Comparison of ENCODE assay signal across 22 mouse cellular contexts in the genomic region with DNA sequence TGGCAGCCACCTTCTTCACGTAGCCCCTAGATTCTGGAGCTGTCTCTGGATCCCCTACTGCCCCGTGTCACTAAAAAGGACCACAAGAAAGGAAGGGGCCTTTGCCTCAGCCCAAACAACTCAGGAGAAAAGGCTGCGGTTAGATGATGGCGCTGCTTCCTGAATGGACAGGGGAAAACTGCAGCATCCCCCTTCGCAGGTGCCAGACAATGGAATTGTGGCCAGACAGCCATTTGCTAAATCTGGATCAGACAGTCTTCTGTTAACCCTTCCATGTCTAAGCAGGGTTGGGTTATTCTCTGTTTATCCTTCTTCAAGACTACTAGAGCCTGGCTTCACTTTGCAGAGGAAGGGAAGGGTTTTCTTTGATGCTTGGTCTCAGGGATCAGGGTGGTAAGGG. TPM values are rescaled to one million over a fixed set of nuclear protein-coding genes. Genes with fewer than 3 reads are reported as not detected.
A peak's percentile ranks its signal among the peaks of the same experiment; 100 is the strongest.
DNase-seq lines count a peak whose midpoint lies in the region; ATAC-seq and TF ChIP-seq lines count a peak whose summit lies in the region.
"Had no signal": no experiment of that assay in that cellular context is flagged by ENCODE, and none has a peak within 500 bp of the region (broad histone marks: within the 10 kb centered on the region; RNA-seq: fewer than 3 reads in every experiment).

No protein-coding gene starts in this region.

- peak overlapping the region; percentile 39; the same call in 1 of the 2 replicates for H3K9ac ChIP-seq in hindbrain, embryonic 12.5 days
- H3K9ac ChIP-seq in midbrain, postnatal 0 days (replicated peaks; ENCODE audit: low read length, poor library complexity, severe bottlenecking) = no peak overlapping the region
- H3K9ac ChIP-seq: heart, embryonic 15.5 days; liver, postnatal 0 days had no signal

- no peak for TF ChIP-seq CTCF in cerebellum, adult 2 months (IDR thresholded peaks at IDR 0.05; ENCODE audit: borderline replicate concordance, insufficient read depth, low read depth, low read length)
- TF ChIP-seq CTCF in midbrain, postnatal 0 days (IDR thresholded peaks at IDR 0.05) = no peak

- no peak for DNase-seq in cerebellum, adult 2 months
- no peak for DNase-seq in cerebellum, postnatal 4 days (ENCODE audit: low spot score in 2 of 2)
- DNase-seq in hindbrain, embryonic 10.5 days (ENCODE audit: low spot score) = no peak
- DNase-seq in midbrain, embryonic 10.5 days (ENCODE audit: low spot score) = no peak
- DNase-seq in midbrain, postnatal 0 days (ENCODE audit: low spot score) = no peak
- DNase-seq in brain, adult 2 months (ENCODE audit: low read depth, low spot score) = peak; percentile 62

- H3K4me2 ChIP-seq in hindbrain, embryonic 12.5 days (replicated peaks) = no peak overlapping the region
- no peak overlapping the region for H3K4me2 ChIP-seq in midbrain, postnatal 0 days (ENCODE audit: low read depth, low read length, poor library complexity, severe bottlenecking)

- peak overlapping the region; percentile 21 for H3K27ac ChIP-seq in cerebellum, adult 2 months (ENCODE audit: insufficient read depth, low read length)
- no peak overlapping the region for H3K27ac ChIP-seq in hindbrain, embryonic 12.5 days
- no peak overlapping the region for H3K27ac ChIP-seq in hindbrain, embryonic 10.5 days
- H3K27ac ChIP-seq in midbrain, embryonic 10.5 days (replicated peaks) = no peak overlapping the region
- H3K27ac ChIP-seq in midbrain, postnatal 0 days (ENCODE audit: low read depth, low read length) = no peak overlapping the region
- H3K27ac ChIP-seq: heart, embryonic 15.5 days; kidney, embryonic 15.5 days; macrophage had no signal

- no peaks in the 10 kb centered on the region for H3K9me3 ChIP-seq in hindbrain, embryonic 12.5 days (replicated peaks)
- H3K9me3 ChIP-seq in hindbrain, embryonic 10.5 days = no peaks in the 10 kb centered on the region
- no peaks in the 10 kb centered on the region for H3K9me3 ChIP-seq in midbrain, embryonic 10.5 days (replicated peaks)
- H3K9me3 ChIP-seq in midbrain, postnatal 0 days (ENCODE audit: low read length) = no peaks in the 10 kb centered on the region
- H3K9me3 ChIP-seq: heart, embryonic 15.5 days; kidney, embryonic 15.5 days had no signal

- no peak for TF ChIP-seq POLR2A in cerebellum, adult 2 months (IDR thresholded peaks at IDR 0.05; ENCODE audit: borderline replicate concordance, insufficient read depth, low read length)

- H3K4me3 ChIP-seq in cerebellum, adult 2 months (replicated peaks; ENCODE audit: insufficient read depth, low read depth, low read length) = no peak overlapping the region
- no peak overlapping the region for H3K4me3 ChIP-seq in hindbrain, embryonic 12.5 days
- H3K4me3 ChIP-seq in hindbrain, embryonic 10.5 days = no peak overlapping the region
- H3K4me3 ChIP-seq in midbrain, embryonic 10.5 days = 0 out of 2 replicates have a peak overlapping the region, but pooled peaks have one; percentile 59
- no peak overlapping the region for H3K4me3 ChIP-seq in midbrain, postnatal 0 days (ENCODE audit: low read depth, low read length)
- H3K4me3 ChIP-seq: gastrocnemius, adult 2 months; myocyte had no signal

- H3K4me1 ChIP-seq in cerebellum, adult 2 months (ENCODE audit: control insufficient read depth, insufficient read depth, low read length) = peaks cover 62% of the 10 kb centered on the region
- peaks cover 29% of the 10 kb centered on the region for H3K4me1 ChIP-seq in hindbrain, embryonic 12.5 days
- peaks cover 52% of the 10 kb centered on the region for H3K4me1 ChIP-seq in hindbrain, embryonic 10.5 days (replicated peaks)
- peaks cover 49% of the 10 kb centered on the region for H3K4me1 ChIP-seq in midbrain, embryonic 10.5 days
- H3K4me1 ChIP-seq in midbrain, postnatal 0 days (ENCODE audit: insufficient read depth, low read length) = peaks cover 4% of the 10 kb centered on the region; the same call in 1 of the 2 replicates

- WGBS in cerebellum, adult 2 months = 18% methylated on average over 5 of the region's 5 CpGs
- WGBS in hindbrain, embryonic 12.5 days = 61% methylated on average over 5 of the region's 5 CpGs
- WGBS in hindbrain, embryonic 10.5 days = 57% methylated on average over 5 of the region's 5 CpGs
- WGBS in midbrain, embryonic 10.5 days = 58% methylated on average over 5 of the region's 5 CpGs
- WGBS in midbrain, postnatal 0 days = 65% methylated on average over 5 of the region's 5 CpGs

- ATAC-seq in hindbrain, embryonic 12.5 days (ENCODE audit: low FRiP score) = no peak
- no peak for ATAC-seq in midbrain, postnatal 0 days (ENCODE audit: low FRiP score)
- ATAC-seq in frontal cortex, adult (ENCODE audit: low TSS enrichment) = no peak

- peaks cover 18% of the 10 kb centered on the region for H3K36me3 ChIP-seq in hindbrain, embryonic 12.5 days
- H3K36me3 ChIP-seq in hindbrain, embryonic 10.5 days = peaks cover 13% of the 10 kb centered on the region; the same call in 1 of the 2 replicates
- peaks cover 22% of the 10 kb centered on the region for H3K36me3 ChIP-seq in midbrain, embryonic 10.5 days
- H3K36me3 ChIP-seq in midbrain, postnatal 0 days (ENCODE audit: insufficient read depth, low read length) = peaks cover 44% of the 10 kb centered on the region
- H3K36me3 ChIP-seq: heart, embryonic 15.5 days; kidney, embryonic 15.5 days had no signal

- H3K27me3 ChIP-seq in cerebellum, adult 2 months (ENCODE audit: control insufficient read depth, insufficient read depth, low read length) = no peaks in the 10 kb centered on the region
- peaks cover 49% of the 10 kb centered on the region for H3K27me3 ChIP-seq in hindbrain, embryonic 12.5 days
- peaks cover 55% of the 10 kb centered on the region for H3K27me3 ChIP-seq in hindbrain, embryonic 10.5 days (ENCODE audit: insufficient read depth, poor library complexity, severe bottlenecking)
- peaks cover 70% of the 10 kb centered on the region for H3K27me3 ChIP-seq in midbrain, embryonic 10.5 days (ENCODE audit: low read depth, poor library complexity, severe bottlenecking)
- H3K27me3 ChIP-seq in midbrain, postnatal 0 days (ENCODE audit: insufficient read depth, low read length) = 0 out of 2 replicates have a peak, but pooled peaks cover 7% of the 10 kb centered on the region

RNA-seq across cellular contexts. Expression of a gene that starts 30.8 kb away (rescaled TPM):
- not detected in 2 replicates for polyA plus RNA-seq in cerebellum, adult 2 months (2012; rRNA removed)
- 0.85 and 0.94 TPM in 2 replicates for polyA plus RNA-seq in hindbrain, embryonic 12.5 days (2016; fragmentation: Nextera tagmentation; extraction: Ambion mirVana)
- polyA plus RNA-seq in hindbrain, embryonic 10.5 days (2016; fragmentation: Nextera tagmentation; extraction: Ambion mirVana) = 0.59 and 0.66 TPM in 2 replicates
- polyA plus RNA-seq in midbrain, embryonic 10.5 days (2016; fragmentation: Nextera tagmentation; extraction: Ambion mirVana) = 0.25 and 0.28 TPM in 2 replicates
- 0.28 TPM in 1 of 2 replicates, not detected in the other for total RNA-seq in midbrain, postnatal 0 days (2014; rRNA removed)
- polyA plus RNA-seq in midbrain, postnatal 0 days (2015; fragmentation: Nextera tagmentation; extraction: Ambion mirVana) = 0.34 and 0.91 TPM in 2 replicates
- total RNA-seq: adrenal gland, postnatal 25 days; gastrocnemius, adult 2 months; gastrocnemius, postnatal 4 days; heart, adult 8-10 months; heart, postnatal 36 days had no signal
- polyA plus RNA-seq: CD4-positive, CD25-positive, alpha-beta regulatory T cell, adult 4 months; embryonic facial prominence, embryonic 11.5 days; limb, embryonic 11.5 days; macrophage; small intestine, adult 2 months had no signal

RNA-seq across cellular contexts. Expression of a gene that starts 45.0 kb away (rescaled TPM):
- polyA plus RNA-seq in cerebellum, adult 2 months (2012; rRNA removed) = 127 and 142 TPM in 2 replicates
- 6.3 and 6.7 TPM in 2 replicates for polyA plus RNA-seq in hindbrain, embryonic 12.5 days (2016; fragmentation: Nextera tagmentation; extraction: Ambion mirVana)
- polyA plus RNA-seq in hindbrain, embryonic 10.5 days (2016; fragmentation: Nextera tagmentation; extraction: Ambion mirVana) = 0.76 and 1.8 TPM in 2 replicates
- 0.89 and 1.6 TPM in 2 replicates for polyA plus RNA-seq in midbrain, embryonic 10.5 days (2016; fragmentation: Nextera tagmentation; extraction: Ambion mirVana)
- total RNA-seq in midbrain, postnatal 0 days (2014; rRNA removed) = 95.0 and 100 TPM in 2 replicates
- 13.1 and 14.0 TPM in 2 replicates for polyA plus RNA-seq in midbrain, postnatal 0 days (2015; fragmentation: Nextera tagmentation; extraction: Ambion mirVana)
- polyA plus RNA-seq: CD4-positive, CD25-positive, alpha-beta regulatory T cell, adult 4 months; myocyte had no signal
